Mouse (Mus musculus): ENCODE data around the gene Ccdc106. TPM values are rescaled to one million over a fixed set of nuclear protein-coding genes. Genes with fewer than 3 reads are reported as not detected.
"Not testable (repeated sequence)": the region's sequence is repeated elsewhere in the genome, so short reads cannot be mapped to it uniquely, and the experiment has no call there.

Gene Ccdc106
- polyA plus RNA-seq, 1 experiment: 0.34 TPM

GRCm38 (mm10) chr7:5017352-5017751 is 3.0 kb upstream of the Ccdc106 start:
- TF ChIP-seq MAX (IDR thresholded peaks at IDR 0.05) (no peak), FOSL1 (IDR thresholded peaks at IDR 0.05; ENCODE audit: insufficient read depth, low read length, poor library complexity, severe bottlenecking) (no peak), CEBPB (IDR thresholded peaks at IDR 0.05; ENCODE audit: low read depth) (no peak), CTCF (IDR thresholded peaks at IDR 0.05; ENCODE audit: control insufficient read depth, insufficient read depth, insufficient read length) (no peak), MYOD1 (IDR thresholded peaks at IDR 0.05; ENCODE audit: control insufficient read depth, insufficient read length, low read depth) (no peak), USF1 (IDR thresholded peaks at IDR 0.05; ENCODE audit: low read depth) (no peak), MYOG (IDR thresholded peaks at IDR 0.05; ENCODE audit: control insufficient read depth, extremely low read depth, insufficient read length) (no peak)
- H3K27me3 ChIP-seq (ENCODE audit: control insufficient read depth, insufficient read depth, insufficient read length): no peaks in the 10 kb centered on the region
- no peak overlapping the region for H3K4me3 ChIP-seq (ENCODE audit: insufficient read depth, poor library complexity, severe bottlenecking)
- peaks cover 21% of the 10 kb centered on the region for H3K79me3 ChIP-seq (ENCODE audit: low read depth)
- peaks cover 37% of the 10 kb centered on the region for H3K79me2 ChIP-seq (ENCODE audit: control insufficient read depth, insufficient read depth)
- peaks cover 20% of the 10 kb centered on the region for H3K36me3 ChIP-seq (ENCODE audit: control insufficient read depth, insufficient read depth)
- H3ac ChIP-seq (ENCODE audit: control insufficient read depth, insufficient read length, low read depth): no peak overlapping the region

- Histone ChIP-seq H3ac (ENCODE audit: control insufficient read depth, insufficient read length, low read depth) (no peak overlapping the region), H3K4me3 (ENCODE audit: insufficient read depth, poor library complexity, severe bottlenecking) (no peak overlapping the region), H3K79me3 (ENCODE audit: low read depth) (peaks cover 27% of the 10 kb centered on the region), H3K27me3 (ENCODE audit: control insufficient read depth, insufficient read depth, insufficient read length) (no peaks in the 10 kb centered on the region), H3K79me2 (ENCODE audit: control insufficient read depth, insufficient read depth) (peaks cover 39% of the 10 kb centered on the region), H3K36me3 (ENCODE audit: control insufficient read depth, insufficient read depth) (peaks cover 22% of the 10 kb centered on the region)
- TF ChIP-seq FOSL1 (IDR thresholded peaks at IDR 0.05; ENCODE audit: insufficient read depth, low read length, poor library complexity, severe bottlenecking): no peak
- TF ChIP-seq MYOG (IDR thresholded peaks at IDR 0.05; ENCODE audit: control insufficient read depth, extremely low read depth, insufficient read length): no peak
- no peak for TF ChIP-seq USF1 (IDR thresholded peaks at IDR 0.05; ENCODE audit: low read depth)
- no peak for TF ChIP-seq MYOD1 (IDR thresholded peaks at IDR 0.05; ENCODE audit: control insufficient read depth, insufficient read length, low read depth)
- TF ChIP-seq CTCF (IDR thresholded peaks at IDR 0.05; ENCODE audit: control insufficient read depth, insufficient read depth, insufficient read length): no peak
- no peak for TF ChIP-seq MAX (IDR thresholded peaks at IDR 0.05)
- TF ChIP-seq CEBPB (IDR thresholded peaks at IDR 0.05; ENCODE audit: low read depth): no peak
These were observed 2.4 kb upstream of the Ccdc106 start for GRCm38 (mm10) chr7:5017931-5018330.

- peaks cover 34% of the 10 kb centered on the region for H3K36me3 ChIP-seq (ENCODE audit: control insufficient read depth, insufficient read depth)
- H3K79me3 ChIP-seq (ENCODE audit: low read depth): peaks cover 34% of the 10 kb centered on the region
- peak overlapping the region; percentile 23 for H3ac ChIP-seq (ENCODE audit: control insufficient read depth, insufficient read length, low read depth)
- H3K27me3 ChIP-seq (ENCODE audit: control insufficient read depth, insufficient read depth, insufficient read length): not testable (repeated sequence)
- H3K79me2 ChIP-seq (ENCODE audit: control insufficient read depth, insufficient read depth): peaks cover 52% of the 10 kb centered on the region
- H3K4me3 ChIP-seq (ENCODE audit: insufficient read depth, poor library complexity, severe bottlenecking): peak overlapping the region; percentile 29
These were observed 777 bp upstream of the Ccdc106 start for GRCm38 (mm10) chr7:5019576-5019975.

GRCm38 (mm10) chr7:5020685-5021084 is 332 bp downstream of the Ccdc106 start:
- Histone ChIP-seq H3K79me2 (ENCODE audit: control insufficient read depth, insufficient read depth) (peaks cover 63% of the 10 kb centered on the region), H3K4me3 (ENCODE audit: insufficient read depth, poor library complexity, severe bottlenecking) (peak overlapping the region; percentile 69), H3K36me3 (ENCODE audit: control insufficient read depth, insufficient read depth) (peaks cover 43% of the 10 kb centered on the region), H3K79me3 (ENCODE audit: low read depth) (peaks cover 42% of the 10 kb centered on the region), H3K27me3 (ENCODE audit: control insufficient read depth, insufficient read depth, insufficient read length) (no peaks in the 10 kb centered on the region), H3ac (ENCODE audit: control insufficient read depth, insufficient read length, low read depth) (peak overlapping the region; percentile 91)
- no peak for TF ChIP-seq FOSL1 (IDR thresholded peaks at IDR 0.05; ENCODE audit: insufficient read depth, low read length, poor library complexity, severe bottlenecking)
- no peak for TF ChIP-seq MYOD1 (IDR thresholded peaks at IDR 0.05; ENCODE audit: control insufficient read depth, insufficient read length, low read depth)
- no peak for TF ChIP-seq CEBPB (IDR thresholded peaks at IDR 0.05; ENCODE audit: low read depth)
- no peak for TF ChIP-seq MAX (IDR thresholded peaks at IDR 0.05)
- TF ChIP-seq CTCF (IDR thresholded peaks at IDR 0.05; ENCODE audit: control insufficient read depth, insufficient read depth, insufficient read length): no peak
- TF ChIP-seq USF1 (IDR thresholded peaks at IDR 0.05; ENCODE audit: low read depth): no peak

GRCm38 (mm10) chr7:5021197-5021596 is 844 bp downstream of the Ccdc106 start:
- Histone ChIP-seq H3K79me2 (ENCODE audit: control insufficient read depth, insufficient read depth) (peaks cover 68% of the 10 kb centered on the region), H3K79me3 (ENCODE audit: low read depth) (peaks cover 45% of the 10 kb centered on the region), H3K4me3 (ENCODE audit: insufficient read depth, poor library complexity, severe bottlenecking) (peak overlapping the region; percentile 69), H3ac (ENCODE audit: control insufficient read depth, insufficient read length, low read depth) (peak overlapping the region; percentile 91), H3K36me3 (ENCODE audit: control insufficient read depth, insufficient read depth) (peaks cover 48% of the 10 kb centered on the region), H3K27me3 (ENCODE audit: control insufficient read depth, insufficient read depth, insufficient read length) (no peaks in the 10 kb centered on the region)
- no peak for TF ChIP-seq MYOG (IDR thresholded peaks at IDR 0.05; ENCODE audit: control insufficient read depth, extremely low read depth, insufficient read length)
- TF ChIP-seq MYOD1 (IDR thresholded peaks at IDR 0.05; ENCODE audit: control insufficient read depth, insufficient read length, low read depth): no peak
- no peak for TF ChIP-seq FOSL1 (IDR thresholded peaks at IDR 0.05; ENCODE audit: insufficient read depth, low read length, poor library complexity, severe bottlenecking)
- no peak for TF ChIP-seq CEBPB (IDR thresholded peaks at IDR 0.05; ENCODE audit: low read depth)
- no peak for TF ChIP-seq CTCF (IDR thresholded peaks at IDR 0.05; ENCODE audit: control insufficient read depth, insufficient read depth, insufficient read length)
- TF ChIP-seq USF1 (IDR thresholded peaks at IDR 0.05; ENCODE audit: low read depth): no peak
- TF ChIP-seq MAX (IDR thresholded peaks at IDR 0.05): no peak

- TF ChIP-seq MYOG (IDR thresholded peaks at IDR 0.05; ENCODE audit: control insufficient read depth, extremely low read depth, insufficient read length): no peak
- TF ChIP-seq FOSL1 (IDR thresholded peaks at IDR 0.05; ENCODE audit: insufficient read depth, low read length, poor library complexity, severe bottlenecking): no peak
- TF ChIP-seq CEBPB (IDR thresholded peaks at IDR 0.05; ENCODE audit: low read depth): no peak
- no peak for TF ChIP-seq USF1 (IDR thresholded peaks at IDR 0.05; ENCODE audit: low read depth)
- TF ChIP-seq MYOD1 (IDR thresholded peaks at IDR 0.05; ENCODE audit: control insufficient read depth, insufficient read length, low read depth): no peak
- no peak for TF ChIP-seq MAX (IDR thresholded peaks at IDR 0.05)
- Histone ChIP-seq H3K79me2 (ENCODE audit: control insufficient read depth, insufficient read depth) (peaks cover 22% of the 10 kb centered on the region), H3K27me3 (ENCODE audit: control insufficient read depth, insufficient read depth, insufficient read length) (no peaks in the 10 kb centered on the region), H3K36me3 (ENCODE audit: control insufficient read depth, insufficient read depth) (peaks cover 76% of the 10 kb centered on the region), H3K79me3 (ENCODE audit: low read depth) (peaks cover 11% of the 10 kb centered on the region), H3K4me3 (ENCODE audit: insufficient read depth, poor library complexity, severe bottlenecking) (no peak overlapping the region), H3ac (ENCODE audit: control insufficient read depth, insufficient read length, low read depth) (no peak overlapping the region)
These were observed 9.2 kb downstream of the Ccdc106 start for GRCm38 (mm10) chr7:5029543-5029942.
